Mouse (Mus musculus) urinary bladder, adult 18-20 months (tissue): ENCODE measurements around the gene Vgll4.
"Not testable (repeated sequence)": the region's sequence is repeated elsewhere in the genome, so short reads cannot be mapped to it uniquely, and the experiment has no call there.

Source experiments
- DNase-seq, 2 experiments: peaks; one replicate each; pipeline ENCODE4 v3.0.0; 2022; ENCODE audit warnings: low spot score in 2 of 2, mixed read lengths in 2 of 2

The Vgll4 gene

GRCm38 (mm10) chr6:114939666-114940065 lies 30.1 kb downstream of the Vgll4 start:
- no peak for DNase-seq

- no peak for DNase-seq
Measured at GRCm38 (mm10) chr6:114936941-114937313, 32.9 kb downstream of the Vgll4 start.

GRCm38 (mm10) chr6:114936297-114936940 lies 33.4 kb downstream of the Vgll4 start:
- DNase-seq, result no peak

- DNase-seq, result no peak
Measured at GRCm38 (mm10) chr6:114935362-114935761, 34.4 kb downstream of the Vgll4 start.

GRCm38 (mm10) chr6:114934045-114934444 lies 35.7 kb downstream of the Vgll4 start:
- no peak for DNase-seq

GRCm38 (mm10) chr6:114932991-114933392 lies 36.8 kb downstream of the Vgll4 start:
- no peak for DNase-seq

- peak in 1 of 2 experiments; percentile 29 for DNase-seq
Measured at GRCm38 (mm10) chr6:114932116-114932500, 37.7 kb downstream of the Vgll4 start.

GRCm38 (mm10) chr6:114931212-114932115 lies 38.3 kb downstream of the Vgll4 start:
- no peak for DNase-seq

GRCm38 (mm10) chr6:114930646-114931045 lies 39.1 kb downstream of the Vgll4 start:
- no peak for DNase-seq

GRCm38 (mm10) chr6:114930038-114930591 lies 39.7 kb downstream of the Vgll4 start:
- peak; percentile 35 to 60 for DNase-seq

GRCm38 (mm10) chr6:114929346-114929745 lies 40.4 kb downstream of the Vgll4 start:
- peak in 1 of 2 experiments; percentile 33 for DNase-seq

GRCm38 (mm10) chr6:114928462-114928861 lies 41.3 kb downstream of the Vgll4 start:
- peak; percentile 46 to 63 for DNase-seq

- DNase-seq, result no peak
Measured at GRCm38 (mm10) chr6:114927400-114927799, 42.4 kb downstream of the Vgll4 start.

GRCm38 (mm10) chr6:114926369-114927157 lies 43.2 kb downstream of the Vgll4 start:
- no peak for DNase-seq

- DNase-seq, result no peak
Measured at GRCm38 (mm10) chr6:114925196-114925595, 44.6 kb downstream of the Vgll4 start.

GRCm38 (mm10) chr6:114922355-114923096 lies 47.3 kb downstream of the Vgll4 start:
- DNase-seq, result not testable (repeated sequence)

GRCm38 (mm10) chr6:114921632-114922354 lies 48.0 kb downstream of the Vgll4 start:
- DNase-seq, result peak; percentile 46 to 80

GRCm38 (mm10) chr6:114920523-114921445 lies 49.0 kb downstream of the Vgll4 start:
- no peak for DNase-seq

GRCm38 (mm10) chr6:114919670-114920313 lies 50.0 kb downstream of the Vgll4 start:
- no peak for DNase-seq
